Mouse (Mus musculus): ENCODE measurements around the gene S100a2. TPM values are rescaled to one million over a fixed set of nuclear protein-coding genes. Genes with fewer than 3 reads are reported as not detected.

The S100a2 gene
- polyA plus RNA-seq, 1 experiment = not detected

DNA sequence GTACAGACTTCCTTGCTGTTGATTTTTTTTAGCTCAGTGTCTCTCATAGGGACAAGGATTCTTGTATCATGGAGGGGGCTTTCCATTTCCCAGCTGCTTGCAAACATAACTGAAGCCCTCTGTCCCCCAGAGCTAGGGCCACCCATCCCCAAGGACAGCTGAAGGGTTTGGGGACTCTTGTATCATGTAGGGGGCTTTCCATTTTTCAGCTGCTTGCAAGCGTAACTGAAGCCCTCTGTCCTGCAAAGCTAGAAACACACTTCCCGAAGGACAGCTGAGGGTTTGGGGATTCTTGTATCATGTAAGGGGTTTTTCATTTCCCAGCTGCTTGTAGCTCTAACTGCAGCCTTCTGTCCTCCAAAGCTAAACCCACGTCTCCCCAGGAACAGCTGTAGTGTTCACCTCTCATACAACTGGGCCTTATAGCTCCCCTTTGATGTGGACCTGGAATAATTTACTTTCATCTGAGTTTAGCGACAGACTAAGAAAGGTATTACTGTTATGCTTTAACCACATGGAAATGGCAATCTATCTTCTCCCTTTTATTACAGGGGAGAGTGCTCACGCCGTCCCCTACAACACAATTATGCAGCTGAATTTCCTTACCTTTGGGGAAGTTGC is 29.9 kb upstream of the S100a2 start, which contains the start of gene S100a3:
Gene S100a3, plus strand, starts transcription at position 571 of the 621 bp plus-strand sequence.
- no peaks in the 10 kb centered on the region for H3K4me1 ChIP-seq (ENCODE audit: control insufficient read depth, insufficient read depth, low read length)
- no peak for TF ChIP-seq POLR2A (IDR thresholded peaks at IDR 0.05; ENCODE audit: insufficient read depth, low read length)
- TF ChIP-seq EP300 (IDR thresholded peaks at IDR 0.05; ENCODE audit: insufficient read depth, low read depth, low read length) = no peak
- no peak for TF ChIP-seq CTCF (IDR thresholded peaks at IDR 0.05; ENCODE audit: low read depth, low read length)
- no peaks in the 10 kb centered on the region for H3K27me3 ChIP-seq (ENCODE audit: control insufficient read depth, insufficient read depth, low read length, poor library complexity, severe bottlenecking)
- H3K9me3 ChIP-seq (replicated peaks; ENCODE audit: control insufficient read depth, insufficient read depth, low read length, poor library complexity, severe bottlenecking) = no peaks in the 10 kb centered on the region
- H3K36me3 ChIP-seq (ENCODE audit: control insufficient read depth, insufficient read depth, low read length, poor library complexity, severe bottlenecking) = no peaks in the 10 kb centered on the region
- H3K9ac ChIP-seq (ENCODE audit: low read depth, poor library complexity, severe bottlenecking) = no peak within 1 kb of the TSS
- no peak within 1 kb of the TSS for H3K4me3 ChIP-seq (ENCODE audit: low read depth, low read length)
- H3K27ac ChIP-seq (ENCODE audit: insufficient read depth, low read length) = no peak within 1 kb of the TSS

DNA sequence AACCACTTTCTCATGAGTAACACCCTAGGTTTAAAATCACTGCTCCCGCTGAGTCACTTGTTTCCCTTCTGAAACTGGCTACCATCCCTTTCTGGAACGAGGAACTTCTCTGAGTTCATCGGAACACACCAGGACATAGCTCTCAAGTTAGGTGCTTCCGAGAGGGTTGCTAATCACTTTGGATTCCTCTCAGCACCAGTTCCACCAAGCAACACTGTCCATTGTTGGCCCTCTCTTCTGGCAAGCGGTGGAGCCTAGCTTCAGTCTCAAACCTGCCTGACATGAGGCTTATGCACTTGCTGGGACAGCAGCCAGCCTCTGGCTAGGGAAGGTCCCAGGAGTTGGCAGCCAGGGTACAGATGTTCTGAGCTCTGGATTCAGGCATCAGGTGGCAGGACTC is 15.4 kb upstream of the S100a2 start:
- no peak overlapping the region for H3K9ac ChIP-seq (ENCODE audit: low read depth, poor library complexity, severe bottlenecking)
- peaks cover 6% of the 10 kb centered on the region; the same call in 1 of the 2 replicates for H3K9me3 ChIP-seq (replicated peaks; ENCODE audit: control insufficient read depth, insufficient read depth, low read length, poor library complexity, severe bottlenecking)
- no peak overlapping the region for H3K27ac ChIP-seq (ENCODE audit: insufficient read depth, low read length)
- H3K4me1 ChIP-seq (ENCODE audit: control insufficient read depth, insufficient read depth, low read length) = no peaks in the 10 kb centered on the region
- TF ChIP-seq POLR2A (IDR thresholded peaks at IDR 0.05; ENCODE audit: insufficient read depth, low read length) (no peak), CTCF (IDR thresholded peaks at IDR 0.05; ENCODE audit: low read depth, low read length) (no peak), EP300 (IDR thresholded peaks at IDR 0.05; ENCODE audit: insufficient read depth, low read depth, low read length) (no peak)
- H3K4me3 ChIP-seq (ENCODE audit: low read depth, low read length) = no peak overlapping the region
- no peaks in the 10 kb centered on the region; the same call in 1 of the 2 replicates for H3K27me3 ChIP-seq (ENCODE audit: control insufficient read depth, insufficient read depth, low read length, poor library complexity, severe bottlenecking)
- H3K36me3 ChIP-seq (ENCODE audit: control insufficient read depth, insufficient read depth, low read length, poor library complexity, severe bottlenecking) = no peaks in the 10 kb centered on the region

DNA sequence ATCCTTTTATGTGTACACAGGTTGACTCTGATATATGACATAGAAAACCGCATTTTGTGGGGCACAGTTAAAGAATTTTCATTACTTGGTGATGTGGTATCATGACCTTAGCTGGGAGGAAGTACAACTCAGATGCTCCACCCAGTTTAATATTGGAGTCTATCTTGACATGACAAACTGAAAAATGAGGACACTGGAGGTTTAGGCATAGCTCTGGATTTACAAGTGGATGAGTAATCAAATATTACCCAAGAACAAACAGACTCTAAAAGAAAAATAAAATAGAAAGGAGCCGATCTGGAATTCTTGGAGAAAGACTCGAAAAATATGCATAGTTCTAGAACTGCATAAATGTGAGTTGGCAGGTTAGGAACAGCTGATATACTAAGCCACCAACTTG is 14.7 kb upstream of the S100a2 start:
- no peaks in the 10 kb centered on the region for H3K4me1 ChIP-seq (ENCODE audit: control insufficient read depth, insufficient read depth, low read length)
- H3K27ac ChIP-seq (ENCODE audit: insufficient read depth, low read length) = no peak overlapping the region
- H3K36me3 ChIP-seq (ENCODE audit: control insufficient read depth, insufficient read depth, low read length, poor library complexity, severe bottlenecking) = no peaks in the 10 kb centered on the region
- H3K27me3 ChIP-seq (ENCODE audit: control insufficient read depth, insufficient read depth, low read length, poor library complexity, severe bottlenecking) = no peaks in the 10 kb centered on the region; the same call in 1 of the 2 replicates
- H3K9ac ChIP-seq (ENCODE audit: low read depth, poor library complexity, severe bottlenecking) = no peak overlapping the region
- no peak overlapping the region for H3K4me3 ChIP-seq (ENCODE audit: low read depth, low read length)
- TF ChIP-seq POLR2A (IDR thresholded peaks at IDR 0.05; ENCODE audit: insufficient read depth, low read length) = no peak
- TF ChIP-seq EP300 (IDR thresholded peaks at IDR 0.05; ENCODE audit: insufficient read depth, low read depth, low read length) = no peak
- TF ChIP-seq CTCF (IDR thresholded peaks at IDR 0.05; ENCODE audit: low read depth, low read length) = no peak
- peaks cover 6% of the 10 kb centered on the region; the same call in 1 of the 2 replicates for H3K9me3 ChIP-seq (replicated peaks; ENCODE audit: control insufficient read depth, insufficient read depth, low read length, poor library complexity, severe bottlenecking)

DNA sequence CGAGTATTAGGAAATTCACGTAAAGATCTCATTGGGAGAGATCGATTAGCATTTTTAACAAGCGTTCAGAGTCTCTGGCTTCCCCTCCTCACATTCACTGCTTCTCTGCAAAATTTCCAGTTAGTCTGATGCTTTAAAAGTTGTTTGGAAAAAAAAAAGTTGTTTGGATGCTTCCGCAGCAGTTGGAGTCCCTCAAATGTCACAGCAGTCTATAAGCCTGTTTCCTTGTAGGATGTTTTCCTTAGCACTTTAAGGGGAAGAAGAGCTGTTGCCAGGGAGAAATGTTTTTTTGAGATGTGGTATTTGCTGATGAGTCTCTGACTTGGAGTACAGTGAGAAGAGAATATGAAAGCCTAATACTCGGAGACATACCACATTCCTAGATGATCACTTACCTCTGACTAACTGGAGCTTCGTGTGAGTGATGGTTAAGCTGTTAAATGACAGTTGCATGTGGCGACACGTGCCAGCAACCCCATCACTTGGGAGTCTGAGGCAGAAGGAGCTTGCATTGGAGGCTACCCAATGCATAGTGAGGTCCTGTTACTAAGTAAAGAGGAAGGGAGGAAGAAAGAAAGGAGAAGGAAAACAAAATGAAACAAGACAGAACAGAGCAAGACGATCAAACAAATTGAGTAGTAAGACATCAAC is 13.6 kb upstream of the S100a2 start:
- no peaks in the 10 kb centered on the region for H3K36me3 ChIP-seq (ENCODE audit: control insufficient read depth, insufficient read depth, low read length, poor library complexity, severe bottlenecking)
- no peak for TF ChIP-seq POLR2A (IDR thresholded peaks at IDR 0.05; ENCODE audit: insufficient read depth, low read length)
- no peak for TF ChIP-seq EP300 (IDR thresholded peaks at IDR 0.05; ENCODE audit: insufficient read depth, low read depth, low read length)
- TF ChIP-seq CTCF (IDR thresholded peaks at IDR 0.05; ENCODE audit: low read depth, low read length) = no peak
- H3K27ac ChIP-seq (ENCODE audit: insufficient read depth, low read length) = no peak overlapping the region
- no peaks in the 10 kb centered on the region for H3K4me1 ChIP-seq (ENCODE audit: control insufficient read depth, insufficient read depth, low read length)
- no peak overlapping the region for H3K4me3 ChIP-seq (ENCODE audit: low read depth, low read length)
- no peak overlapping the region for H3K9ac ChIP-seq (ENCODE audit: low read depth, poor library complexity, severe bottlenecking)
- H3K27me3 ChIP-seq (ENCODE audit: control insufficient read depth, insufficient read depth, low read length, poor library complexity, severe bottlenecking) = no peaks in the 10 kb centered on the region; the same call in 1 of the 2 replicates
- peaks cover 6% of the 10 kb centered on the region; the same call in 1 of the 2 replicates for H3K9me3 ChIP-seq (replicated peaks; ENCODE audit: control insufficient read depth, insufficient read depth, low read length, poor library complexity, severe bottlenecking)

DNA sequence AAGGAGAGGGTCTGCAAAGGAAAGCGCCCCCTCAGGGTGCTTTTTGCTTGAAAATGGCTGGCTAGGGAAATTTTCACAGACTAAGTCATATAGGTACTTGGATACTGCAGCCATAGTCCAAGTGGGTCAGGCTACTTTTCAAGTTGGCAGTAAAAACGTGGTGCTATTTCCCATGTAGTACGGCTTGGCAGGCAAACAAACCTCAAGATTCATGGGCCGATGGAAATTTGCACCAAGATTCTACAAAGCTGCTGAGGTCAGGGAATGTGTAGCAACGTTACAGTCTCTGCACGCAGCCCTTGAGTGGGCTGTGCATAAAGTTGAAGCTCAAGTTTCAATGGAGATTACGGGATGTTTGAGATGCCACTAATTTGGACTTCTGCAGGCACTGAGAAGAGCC is 10.6 kb upstream of the S100a2 start:
- H3K9ac ChIP-seq (ENCODE audit: low read depth, poor library complexity, severe bottlenecking) = no peak overlapping the region
- H3K36me3 ChIP-seq (ENCODE audit: control insufficient read depth, insufficient read depth, low read length, poor library complexity, severe bottlenecking) = no peaks in the 10 kb centered on the region
- H3K4me1 ChIP-seq (ENCODE audit: control insufficient read depth, insufficient read depth, low read length) = no peaks in the 10 kb centered on the region
- H3K27me3 ChIP-seq (ENCODE audit: control insufficient read depth, insufficient read depth, low read length, poor library complexity, severe bottlenecking) = no peaks in the 10 kb centered on the region
- no peak overlapping the region for H3K4me3 ChIP-seq (ENCODE audit: low read depth, low read length)
- H3K9me3 ChIP-seq (replicated peaks; ENCODE audit: control insufficient read depth, insufficient read depth, low read length, poor library complexity, severe bottlenecking) = no peaks in the 10 kb centered on the region
- TF ChIP-seq POLR2A (IDR thresholded peaks at IDR 0.05; ENCODE audit: insufficient read depth, low read length) (no peak), CTCF (IDR thresholded peaks at IDR 0.05; ENCODE audit: low read depth, low read length) (no peak), EP300 (IDR thresholded peaks at IDR 0.05; ENCODE audit: insufficient read depth, low read depth, low read length) (no peak)
- H3K27ac ChIP-seq (ENCODE audit: insufficient read depth, low read length) = no peak overlapping the region

DNA sequence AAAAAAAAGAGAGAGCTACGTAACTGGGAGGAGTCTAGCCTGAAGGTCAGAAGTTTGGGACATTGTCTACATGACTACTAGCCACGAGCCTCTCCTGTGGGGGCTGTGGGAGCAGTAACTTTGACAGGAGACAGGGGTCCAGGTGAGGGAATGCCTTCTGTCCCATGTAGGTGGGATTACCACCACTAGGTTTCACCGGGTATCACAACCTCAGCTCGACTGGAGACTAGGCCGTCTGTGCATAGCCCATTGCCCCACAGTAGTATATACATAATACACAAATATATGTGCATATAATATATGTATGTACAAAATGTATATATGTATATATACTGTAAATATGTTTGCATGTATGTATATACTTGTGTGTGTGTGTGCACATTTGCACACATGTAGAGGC is 8.9 kb upstream of the S100a2 start:
- no peaks in the 10 kb centered on the region for H3K4me1 ChIP-seq (ENCODE audit: control insufficient read depth, insufficient read depth, low read length)
- no peak overlapping the region for H3K9ac ChIP-seq (ENCODE audit: low read depth, poor library complexity, severe bottlenecking)
- TF ChIP-seq EP300 (IDR thresholded peaks at IDR 0.05; ENCODE audit: insufficient read depth, low read depth, low read length) (no peak), POLR2A (IDR thresholded peaks at IDR 0.05; ENCODE audit: insufficient read depth, low read length) (no peak), CTCF (IDR thresholded peaks at IDR 0.05; ENCODE audit: low read depth, low read length) (no peak)
- no peaks in the 10 kb centered on the region for H3K9me3 ChIP-seq (replicated peaks; ENCODE audit: control insufficient read depth, insufficient read depth, low read length, poor library complexity, severe bottlenecking)
- H3K27ac ChIP-seq (ENCODE audit: insufficient read depth, low read length) = no peak overlapping the region
- no peaks in the 10 kb centered on the region for H3K36me3 ChIP-seq (ENCODE audit: control insufficient read depth, insufficient read depth, low read length, poor library complexity, severe bottlenecking)
- H3K4me3 ChIP-seq (ENCODE audit: low read depth, low read length) = no peak overlapping the region
- no peaks in the 10 kb centered on the region for H3K27me3 ChIP-seq (ENCODE audit: control insufficient read depth, insufficient read depth, low read length, poor library complexity, severe bottlenecking)

Data from ES-Bruce4 (cell line).